ENCODE assay signal across 9 mouse cellular contexts in genomic region chr17:86906136-86906461, GRCm38 (mm10). TPM values are rescaled to one million over a fixed set of nuclear protein-coding genes. Genes with fewer than 3 reads are reported as not detected.
DNase-seq lines count a peak whose midpoint lies in the region; ATAC-seq and TF ChIP-seq lines count a peak whose summit lies in the region.
"Had no signal": no experiment of that assay in that cellular context is flagged by ENCODE, and none has a peak within 500 bp of the region (broad histone marks: within the 10 kb centered on the region; RNA-seq: fewer than 3 reads in every experiment).

No protein-coding gene starts in this region.

- peak overlapping the region; percentile 25; the same call in 1 of the 2 replicates for H3K4me2 ChIP-seq in forebrain, embryonic 16.5 days (ENCODE audit: low read length)

- H3K9me3 ChIP-seq in G1E (replicated peaks), result peaks cover 40% of the 10 kb centered on the region
- no peaks in the 10 kb centered on the region for H3K9me3 ChIP-seq in forebrain, embryonic 16.5 days (ENCODE audit: control insufficient read depth, low read length)

- no peaks in the 10 kb centered on the region for H3K4me1 ChIP-seq in G1E (ENCODE audit: insufficient read depth, low read depth, low read length)
- peaks cover 22% of the 10 kb centered on the region for H3K4me1 ChIP-seq in forebrain, embryonic 16.5 days (replicated peaks; ENCODE audit: control insufficient read depth, insufficient read depth, low read length)

- H3K27me3 ChIP-seq in G1E (ENCODE audit: insufficient read depth, low read length), result peaks cover 3% of the 10 kb centered on the region; the same call in 1 of the 2 replicates
- no peaks in the 10 kb centered on the region for H3K27me3 ChIP-seq in forebrain, embryonic 16.5 days (replicated peaks; ENCODE audit: control insufficient read depth, insufficient read depth, low read length)

- whole genome bisulfite sequencing in forebrain, embryonic 16.5 days, result 2% methylated on average over 9 of the region's 9 CpGs

- TF ChIP-seq CTCF in G1E (IDR thresholded peaks at IDR 0.05; ENCODE audit: low read depth, low read length), result 0 out of 2 replicates have a peak, but pooled peaks have one; percentile 25
- TF ChIP-seq CTCF in layer of hippocampus, adult 2 months (conservative IDR thresholded peaks at IDR 0.05), result peak; percentile 89

- no peak for ATAC-seq in G1E (ENCODE audit: extremely low read depth, insufficient number of reproducible peaks, low FRiP score, poor library complexity, severe bottlenecking)
- peak; percentile 64 for ATAC-seq in forebrain, embryonic 16.5 days
- ATAC-seq in hematopoietic stem cell, adult 5-6 weeks (replicated peaks in 1 of 2; ENCODE audit: insufficient read depth in 1 of 2, low FRiP score in 2 of 2, low TSS enrichment in 1 of 2, low read depth in 1 of 2, poor library complexity in 2 of 2, severe bottlenecking in 2 of 2), result peak; percentile 61 to 67; a peak in 3 of 4 replicates

- DNase-seq in G1E (ENCODE audit: low spot score), result no peak
- DNase-seq in cerebellum, adult 11 months, result peak; percentile 58
- DNase-seq in layer of hippocampus, adult 2 months (ENCODE audit: low spot score in 2 of 2), result peak; percentile 83 to 92
- DNase-seq in lung, postnatal 14 days, result peak; percentile 93
- DNase-seq in retina, embryonic 14.5 days (ENCODE audit: low spot score), result peak; percentile 90
- peak; percentile 51 for DNase-seq in urinary bladder, postnatal 10 days (ENCODE audit: low spot score)

- H3K36me3 ChIP-seq in G1E (replicated peaks), result no peaks in the 10 kb centered on the region
- H3K36me3 ChIP-seq in forebrain, embryonic 16.5 days (ENCODE audit: control insufficient read depth, insufficient read depth), result no peaks in the 10 kb centered on the region

- peak overlapping the region; percentile 59 for H3K27ac ChIP-seq in forebrain, embryonic 16.5 days (ENCODE audit: low read length)
- H3K27ac ChIP-seq in layer of hippocampus, adult 2 months, result peak overlapping the region; percentile 91
- H3K27ac ChIP-seq: macrophage had no signal

- no peak overlapping the region for H3K4me3 ChIP-seq in G1E (ENCODE audit: low read depth, low read length)
- no peak overlapping the region for H3K4me3 ChIP-seq in forebrain, embryonic 16.5 days (replicated peaks; ENCODE audit: low read length)
- peak overlapping the region; percentile 14 for H3K4me3 ChIP-seq in layer of hippocampus, adult 2 months

- H3K9ac ChIP-seq in forebrain, embryonic 16.5 days (replicated peaks; ENCODE audit: low read depth, low read length), result no peak overlapping the region

RNA-seq across cellular contexts. Expression of gene Tmem247, which starts 11.0 kb away (rescaled TPM):
- total RNA-seq in G1E (2014; fragmentation: Nextera tagmentation) (not detected in 2 replicates), G1E (2017) (not detected in 2 replicates)
- not detected in 2 replicates for polyA plus RNA-seq in G1E (2012)
- not detected in 2 replicates for polyA plus RNA-seq in forebrain, embryonic 16.5 days (2015; fragmentation: Nextera tagmentation; extraction: Ambion mirVana)
- not detected in 2 replicates for total RNA-seq in hematopoietic stem cell, adult 5-6 weeks (2017)
- not detected for total RNA-seq in layer of hippocampus, adult 2 months (2021)
- polyA plus RNA-seq: macrophage had no signal

RNA-seq across cellular contexts. Expression of gene Atp6v1e2, which starts 41.6 kb away (rescaled TPM):
- total RNA-seq in G1E (2014; fragmentation: Nextera tagmentation) (not detected in 2 replicates), G1E (2017) (not detected in 2 replicates)
- polyA plus RNA-seq in G1E (2012), result not detected in 2 replicates
- polyA plus RNA-seq in forebrain, embryonic 16.5 days (2015; fragmentation: Nextera tagmentation; extraction: Ambion mirVana), result not detected in 2 replicates
- not detected in 2 replicates for total RNA-seq in hematopoietic stem cell, adult 5-6 weeks (2017)
- not detected for total RNA-seq in layer of hippocampus, adult 2 months (2021)
- polyA plus RNA-seq: macrophage had no signal

RNA-seq across cellular contexts. Expression of gene Rhoq, which starts 56.8 kb away (rescaled TPM):
- total RNA-seq in G1E (2014; fragmentation: Nextera tagmentation) (0.60 and 1.2 TPM in 2 replicates), G1E (2017) (2.3 and 2.4 TPM in 2 replicates)
- 0.08 and 0.15 TPM in 2 replicates for polyA plus RNA-seq in G1E (2012)
- 5.2 and 5.4 TPM in 2 replicates for polyA plus RNA-seq in forebrain, embryonic 16.5 days (2015; fragmentation: Nextera tagmentation; extraction: Ambion mirVana)
- total RNA-seq in hematopoietic stem cell, adult 5-6 weeks (2017), result 12.7 and 15.2 TPM in 2 replicates
- total RNA-seq in layer of hippocampus, adult 2 months (2021), result 10 to 100 TPM; 25.5 to 35.0 TPM
